Mouse (Mus musculus): Measurements from ENCODE around the gene Ucn2. TPM values are rescaled to one million over a fixed set of nuclear protein-coding genes. Genes with fewer than 3 reads are reported as not detected.

Ucn2 gene
- polyA plus RNA-seq (2015; fragmentation: Nextera tagmentation; extraction: Ambion mirVana), result 0.13 TPM in 1 of 2 replicates, not detected in the other

GRCm38 (mm10) chr9:108985710-108986109 lies at the start of gene Ucn2:
TSS of gene Ucn2 (plus strand) at chr9:108986010.

GRCm38 (mm10) chr9:108936418-108937364 lies 49.1 kb upstream of the Ucn2 start, which contains the start of gene Uqcrc1:
TSS of gene Uqcrc1 (plus strand) at chr9:108936633.

GRCm38 (mm10) chr9:108953081-108953636 lies 32.7 kb upstream of the Ucn2 start, which contains the start of gene Col7a1:
TSS of gene Col7a1 (plus strand) at chr9:108953586.

DNA sequence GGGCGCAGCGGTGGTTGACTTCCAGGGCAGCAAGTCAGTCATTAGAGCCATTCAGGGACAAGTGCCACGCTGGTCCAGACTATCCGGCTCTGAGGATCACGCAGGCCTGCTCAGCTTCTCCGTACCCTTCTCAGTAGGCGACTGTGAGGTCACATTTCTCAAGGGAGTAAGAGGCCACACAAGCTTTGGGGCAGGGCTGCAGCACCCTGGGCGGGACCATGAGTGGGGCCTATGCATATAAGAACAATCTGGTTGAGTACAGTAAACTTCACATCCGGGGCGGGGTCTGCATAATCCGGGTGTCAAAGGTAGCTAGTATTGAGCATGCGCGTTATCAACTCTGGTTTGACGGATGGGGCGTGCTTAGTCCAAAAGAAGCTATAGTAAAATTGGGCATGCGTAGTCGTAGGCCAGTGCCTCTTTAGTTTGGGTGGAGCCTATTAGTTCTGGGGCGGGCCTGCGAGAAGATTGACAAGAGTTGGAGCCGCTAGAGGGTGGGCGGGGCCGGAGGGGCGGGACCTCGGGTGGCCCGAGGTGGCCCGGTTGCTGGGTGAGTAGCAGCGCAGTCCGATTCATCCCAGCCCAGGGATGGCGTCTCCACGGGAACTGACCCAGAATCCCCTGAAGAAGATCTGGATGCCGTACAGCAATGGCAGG lies 5.7 kb downstream of the Ucn2 start, which contains the start of gene Pfkfb4:
Gene Pfkfb4 (plus strand): TSS at position 351 of the 657 bp plus-strand sequence.

MicroRNAs encoded within 50 kb of the gene (microRNA counts, 519-probe panel; counts per million panel counts)
- 296 counts per million, percentile 58 among the panel's probes with 10 or more counts for microRNA mmu-miR-711

Small RNA genes within 50 kb of the gene (microRNA-seq; reads per million reads assigned to microRNA genes)
- gene Mir711, result 0 reads per million in 2 experiments

Other genes starting within 250 kb of the Ucn2 start
- 21.7 and 26.9 TPM in 2 replicates for gene Ip6k2, start 202.2 kb upstream of the Ucn2 start, polyA plus RNA-seq (2015; fragmentation: Nextera tagmentation; extraction: Ambion mirVana)
- 6.4 and 6.5 TPM in 2 replicates for gene Nckipsd, start 177.6 kb upstream of the Ucn2 start, polyA plus RNA-seq (2015; fragmentation: Nextera tagmentation; extraction: Ambion mirVana)
- 0.06 TPM in 2 replicates for gene Celsr3, start 159.7 kb upstream of the Ucn2 start, polyA plus RNA-seq (2015; fragmentation: Nextera tagmentation; extraction: Ambion mirVana)
- gene Slc26a6, start 132.7 kb upstream of the Ucn2 start, polyA plus RNA-seq (2015; fragmentation: Nextera tagmentation; extraction: Ambion mirVana), result 5.1 and 5.2 TPM in 2 replicates
- not detected in 2 replicates for gene Tmem89, start 71.4 kb upstream of the Ucn2 start, polyA plus RNA-seq (2015; fragmentation: Nextera tagmentation; extraction: Ambion mirVana)
- gene Uqcrc1, start 49.4 kb upstream of the Ucn2 start, polyA plus RNA-seq (2015; fragmentation: Nextera tagmentation; extraction: Ambion mirVana), result 871 and 963 TPM in 2 replicates
- 3.6 and 4.5 TPM in 2 replicates for gene Col7a1, start 32.4 kb upstream of the Ucn2 start, polyA plus RNA-seq (2015; fragmentation: Nextera tagmentation; extraction: Ambion mirVana)
- 7.3 and 8.6 TPM in 2 replicates for gene Pfkfb4, start 5.8 kb downstream of the Ucn2 start, polyA plus RNA-seq (2015; fragmentation: Nextera tagmentation; extraction: Ambion mirVana)
- 47.1 and 63.1 TPM in 2 replicates for gene Shisa5, start 52.6 kb downstream of the Ucn2 start, polyA plus RNA-seq (2015; fragmentation: Nextera tagmentation; extraction: Ambion mirVana)
- gene Trex1, start 73.7 kb downstream of the Ucn2 start, polyA plus RNA-seq (2015; fragmentation: Nextera tagmentation; extraction: Ambion mirVana), result 14.9 and 15.0 TPM in 2 replicates
- gene Atrip, start 88.1 kb downstream of the Ucn2 start, polyA plus RNA-seq (2015; fragmentation: Nextera tagmentation; extraction: Ambion mirVana), result 11.8 and 12.3 TPM in 2 replicates
- 11.0 and 11.6 TPM in 2 replicates for gene Ccdc51, start 96.5 kb downstream of the Ucn2 start, polyA plus RNA-seq (2015; fragmentation: Nextera tagmentation; extraction: Ambion mirVana)
- gene Tma7, start 96.6 kb downstream of the Ucn2 start, polyA plus RNA-seq (2015; fragmentation: Nextera tagmentation; extraction: Ambion mirVana), result 322 and 363 TPM in 2 replicates
- 0.74 and 0.87 TPM in 2 replicates for gene Plxnb1, start 109.4 kb downstream of the Ucn2 start, polyA plus RNA-seq (2015; fragmentation: Nextera tagmentation; extraction: Ambion mirVana)
- not detected in 2 replicates for gene Fbxw21, start 176.0 kb downstream of the Ucn2 start, polyA plus RNA-seq (2015; fragmentation: Nextera tagmentation; extraction: Ambion mirVana)
- not detected in 2 replicates for gene Fbxw13, start 210.0 kb downstream of the Ucn2 start, polyA plus RNA-seq (2015; fragmentation: Nextera tagmentation; extraction: Ambion mirVana)
- gene Fbxw20, start 248.7 kb downstream of the Ucn2 start, polyA plus RNA-seq (2015; fragmentation: Nextera tagmentation; extraction: Ambion mirVana), result not detected in 2 replicates